Mouse (Mus musculus) myocyte (in vitro differentiated cells): Measurements from ENCODE around the gene Fnbp1l. TPM values are rescaled to one million over a fixed set of nuclear protein-coding genes. Genes with fewer than 3 reads are reported as not detected.

Source experiments
- H3K27me3 ChIP-seq: one replicate; pipeline ENCODE4 v1.6.1; 2011; ENCODE audit not compliant: control insufficient read depth, insufficient read depth, insufficient read length
- H3K36me3 ChIP-seq: one replicate; pipeline ENCODE4 v1.6.1; 2011; ENCODE audit not compliant: control insufficient read depth, insufficient read depth
- H3K4me2 ChIP-seq: one replicate; pipeline ENCODE4 v1.6.1; 2011; ENCODE audit warnings: low read depth, control low read depth
- H3K4me3 ChIP-seq: one replicate; pipeline ENCODE4 v1.5.1; 2011; ENCODE audit warnings: mild to moderate bottlenecking, control low read depth, moderate library complexity
- H3K79me2 ChIP-seq: one replicate; pipeline ENCODE4 v1.6.1; 2011; ENCODE audit not compliant: control insufficient read depth, insufficient read depth
- H3ac ChIP-seq: one replicate; pipeline ENCODE4 v1.6.1; 2011; ENCODE audit not compliant: control insufficient read depth, insufficient read length
- CEBPB ChIP-seq: IDR thresholded peaks from 2 replicates; pipeline ENCODE4 v1.6.1; 2011; ENCODE audit warnings: mild to moderate bottlenecking, moderate library complexity; ENCODE audit not compliant: poor library complexity, insufficient read depth, severe bottlenecking
- E2F4 ChIP-seq: IDR thresholded peaks from one replicate; pipeline ENCODE4 v1.6.1; 2011; ENCODE audit warnings: mild to moderate bottlenecking, control low read depth, moderate library complexity; ENCODE audit not compliant: insufficient read depth
- MAX ChIP-seq: IDR thresholded peaks from one replicate; pipeline ENCODE4 v1.6.1; 2011; ENCODE audit warnings: low read depth, mild to moderate bottlenecking, control low read depth
- MYOD1 ChIP-seq, 3 experiments: IDR thresholded peaks; one replicate each; pipeline ENCODE4 v1.6.1; 2011; ENCODE audit warnings: control low read depth in 2 of 3, low read depth in 2 of 3, mild to moderate bottlenecking in 2 of 3, moderate library complexity in 1 of 3; ENCODE audit not compliant: insufficient read length in 2 of 3, control insufficient read depth in 1 of 3
- MYOG ChIP-seq, 3 experiments: IDR thresholded peaks; one replicate each; pipeline ENCODE4 v1.6.1; 2011; ENCODE audit warnings: control low read depth in 2 of 3, low read depth in 2 of 3, mild to moderate bottlenecking in 2 of 3; ENCODE audit not compliant: insufficient read length in 2 of 3, control insufficient read depth in 1 of 3, insufficient read depth in 1 of 3
- POLR2A ChIP-seq: IDR thresholded peaks from one replicate; pipeline ENCODE4 v1.6.1; 2011; ENCODE audit warnings: low read depth, mild to moderate bottlenecking, control low read depth, moderate library complexity; ENCODE audit not compliant: insufficient read length
- POLR2AphosphoS2 ChIP-seq: IDR thresholded peaks from one replicate; pipeline ENCODE4 v1.6.1; 2011; ENCODE audit warnings: low read depth, control low read depth; ENCODE audit not compliant: insufficient read length
- REST ChIP-seq: IDR thresholded peaks from one replicate; pipeline ENCODE4 v1.6.1; 2011; ENCODE audit warnings: mild to moderate bottlenecking, control low read depth, moderate library complexity; ENCODE audit not compliant: insufficient read depth, insufficient read length
- SRF ChIP-seq: IDR thresholded peaks from one replicate; pipeline ENCODE4 v1.6.1; 2011; ENCODE audit warnings: low read depth; ENCODE audit not compliant: control insufficient read depth, insufficient read length
- TCF12 ChIP-seq: IDR thresholded peaks from one replicate; pipeline ENCODE4 v1.6.1; 2011; ENCODE audit warnings: mild to moderate bottlenecking, control low read depth; ENCODE audit not compliant: poor library complexity, insufficient read depth, severe bottlenecking
- TCF3 ChIP-seq: IDR thresholded peaks from one replicate; pipeline ENCODE4 v1.6.1; 2011; ENCODE audit warnings: low read depth, control low read depth; ENCODE audit not compliant: insufficient read length
- USF1 ChIP-seq: IDR thresholded peaks from one replicate; pipeline ENCODE4 v1.6.1; 2011; ENCODE audit warnings: low read depth, mild to moderate bottlenecking, control low read depth, moderate library complexity
- polyA plus RNA-seq: library from polyadenylated mRNA; unstranded; fragments of >200 nt; fragmentation: generic; extraction: Trizol; gene quantifications from one replicate; pipeline ENCODE4 v1.2.1, GENCODE M21; 2012; ENCODE audit warnings: missing spikeins

Gene Fnbp1l
- polyA plus RNA-seq, 1 experiment, result 8.6 TPM

GRCm38 (mm10) chr3:122557766-122558165 lies 61.7 kb downstream of the Fnbp1l start:
- no peak overlapping the region for H3K4me3 ChIP-seq
- no peaks in the 10 kb centered on the region for H3K27me3 ChIP-seq
- H3K79me2 ChIP-seq, result no peaks in the 10 kb centered on the region
- TF ChIP-seq SRF, result no peak
- no peak for TF ChIP-seq MAX
- no peak for TF ChIP-seq USF1
- no peak for TF ChIP-seq TCF12
- TF ChIP-seq MYOG (IDR thresholded peaks at IDR 0.05; ENCODE audit: control insufficient read depth in 1 of 3, insufficient read depth in 1 of 3, insufficient read length in 2 of 3, low read depth in 2 of 3), result no peak
- TF ChIP-seq CEBPB, result no peak
- TF ChIP-seq E2F4, result no peak
- TF ChIP-seq POLR2AphosphoS2, result no peak
- no peak for TF ChIP-seq REST
- TF ChIP-seq POLR2A, result no peak
- TF ChIP-seq TCF3, result no peak
- no peak for TF ChIP-seq MYOD1 (IDR thresholded peaks at IDR 0.05; ENCODE audit: control insufficient read depth in 1 of 3, insufficient read length in 2 of 3, low read depth in 2 of 3)
- no peak overlapping the region for H3K4me2 ChIP-seq
- peaks cover 27% of the 10 kb centered on the region for H3K36me3 ChIP-seq
- H3ac ChIP-seq, result no peak overlapping the region

DNA sequence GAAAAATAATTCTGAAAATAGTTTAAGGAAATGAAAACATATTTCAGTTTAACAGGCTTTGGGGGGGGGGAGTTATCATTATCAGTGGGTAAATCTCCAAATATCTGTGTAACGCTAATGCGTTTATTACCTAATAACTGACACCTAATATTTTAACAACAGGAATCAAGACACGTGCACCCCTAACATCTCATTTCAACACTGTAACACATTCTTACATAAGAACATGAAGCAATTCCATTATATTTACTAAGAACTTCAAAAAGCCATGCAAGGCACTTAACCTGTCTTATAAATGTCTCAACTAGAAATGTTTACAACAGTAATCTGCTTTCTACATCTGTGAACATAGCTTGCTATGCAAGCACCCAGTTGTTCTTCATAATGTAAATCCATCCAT lies 68.3 kb downstream of the Fnbp1l start:
- H3K4me3 ChIP-seq, result no peak overlapping the region
- H3K4me2 ChIP-seq, result no peak overlapping the region
- no peak for TF ChIP-seq MAX
- no peak for TF ChIP-seq CEBPB
- TF ChIP-seq MYOD1 (IDR thresholded peaks at IDR 0.05; ENCODE audit: control insufficient read depth in 1 of 3, insufficient read length in 2 of 3, low read depth in 2 of 3), result no peak
- no peak for TF ChIP-seq POLR2AphosphoS2
- TF ChIP-seq SRF, result no peak
- no peak for TF ChIP-seq REST
- no peaks in the 10 kb centered on the region for H3K27me3 ChIP-seq
- H3K36me3 ChIP-seq, result peaks cover 4% of the 10 kb centered on the region
- no peak overlapping the region for H3ac ChIP-seq
- no peaks in the 10 kb centered on the region for H3K79me2 ChIP-seq

DNA sequence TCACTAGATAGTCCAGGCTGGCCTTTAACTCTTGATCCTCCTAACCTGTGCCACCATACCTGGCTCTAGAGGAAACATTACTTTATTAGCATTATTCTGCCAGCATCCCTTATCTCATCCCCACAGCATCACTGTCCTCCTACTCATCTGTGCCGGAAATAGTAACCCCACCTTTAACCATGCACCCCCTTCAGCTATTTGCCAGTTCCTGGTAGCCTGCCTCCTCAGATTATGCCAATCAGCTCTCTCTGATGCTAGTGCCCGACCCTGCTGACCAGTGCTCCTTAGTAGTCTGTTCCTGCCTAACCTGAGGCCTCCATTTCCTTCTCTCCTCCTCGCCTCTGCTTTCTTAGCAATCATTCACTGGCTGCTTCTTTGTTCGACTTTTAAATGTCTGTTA lies 72.0 kb downstream of the Fnbp1l start:
- H3K27me3 ChIP-seq, result no peaks in the 10 kb centered on the region
- H3K79me2 ChIP-seq, result no peaks in the 10 kb centered on the region
- peaks cover 12% of the 10 kb centered on the region for H3K36me3 ChIP-seq
- H3ac ChIP-seq, result no peak overlapping the region
- H3K4me3 ChIP-seq, result no peak overlapping the region
- no peak overlapping the region for H3K4me2 ChIP-seq
- TF ChIP-seq TCF12, result no peak
- TF ChIP-seq E2F4, result no peak
- TF ChIP-seq CEBPB, result no peak
- TF ChIP-seq SRF, result no peak
- TF ChIP-seq POLR2A, result no peak
- no peak for TF ChIP-seq REST
- TF ChIP-seq MAX, result no peak
- no peak for TF ChIP-seq USF1
- no peak for TF ChIP-seq MYOD1 (IDR thresholded peaks at IDR 0.05; ENCODE audit: control insufficient read depth in 1 of 3, insufficient read length in 2 of 3, low read depth in 2 of 3)
- no peak for TF ChIP-seq MYOG (IDR thresholded peaks at IDR 0.05; ENCODE audit: control insufficient read depth in 1 of 3, insufficient read depth in 1 of 3, insufficient read length in 2 of 3, low read depth in 2 of 3)
- TF ChIP-seq TCF3, result no peak
- no peak for TF ChIP-seq POLR2AphosphoS2

GRCm38 (mm10) chr3:122545346-122545745 lies 74.2 kb downstream of the Fnbp1l start:
- Histone ChIP-seq H3K4me3 (no peak overlapping the region), H3K36me3 (peaks cover 19% of the 10 kb centered on the region), H3ac (no peak overlapping the region), H3K79me2 (no peaks in the 10 kb centered on the region), H3K4me2 (no peak overlapping the region), H3K27me3 (no peaks in the 10 kb centered on the region)
- no peak for TF ChIP-seq MYOG (IDR thresholded peaks at IDR 0.05; ENCODE audit: control insufficient read depth in 1 of 3, insufficient read depth in 1 of 3, insufficient read length in 2 of 3, low read depth in 2 of 3)
- TF ChIP-seq POLR2A, result no peak

DNA sequence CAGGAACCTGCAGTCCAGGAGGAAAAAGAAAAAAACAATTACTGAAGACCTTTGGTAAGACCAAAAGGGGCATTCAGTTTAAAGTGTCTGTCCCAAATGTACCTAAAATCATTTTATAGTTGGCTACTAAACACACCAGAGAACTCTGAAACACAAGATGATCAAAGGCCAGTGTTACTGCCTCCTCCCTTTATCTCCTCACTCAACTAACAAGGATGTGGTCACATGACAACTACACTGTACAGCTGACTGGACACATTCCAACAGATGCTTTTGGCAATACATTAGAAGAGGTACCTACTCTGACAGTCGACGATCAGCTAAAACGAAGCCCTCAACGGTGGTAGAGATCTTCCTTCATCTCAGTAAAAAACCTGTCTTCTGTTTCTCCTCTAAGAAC lies 78.6 kb downstream of the Fnbp1l start:
- no peaks in the 10 kb centered on the region for H3K27me3 ChIP-seq
- TF ChIP-seq MYOD1 (IDR thresholded peaks at IDR 0.05; ENCODE audit: control insufficient read depth in 1 of 3, insufficient read length in 2 of 3, low read depth in 2 of 3) (no peak), MYOG (IDR thresholded peaks at IDR 0.05; ENCODE audit: control insufficient read depth in 1 of 3, insufficient read depth in 1 of 3, insufficient read length in 2 of 3, low read depth in 2 of 3) (no peak), POLR2AphosphoS2 (no peak), POLR2A (no peak), REST (no peak), CEBPB (no peak), MAX (no peak), TCF3 (no peak), E2F4 (no peak), SRF (no peak), USF1 (no peak)
- peaks cover 24% of the 10 kb centered on the region for H3K36me3 ChIP-seq
- no peaks in the 10 kb centered on the region for H3K79me2 ChIP-seq
- no peak overlapping the region for H3K4me2 ChIP-seq
- H3K4me3 ChIP-seq, result no peak overlapping the region
- H3ac ChIP-seq, result no peak overlapping the region
